Mouse (Mus musculus) gastrocnemius, postnatal 4 days (tissue): ENCODE measurements around the gene Fance. TPM values are rescaled to one million over a fixed set of nuclear protein-coding genes. Genes with fewer than 3 reads are reported as not detected.
A peak's percentile ranks its signal among the peaks of the same experiment; 100 is the strongest.
"Not testable (repeated sequence)": the region's sequence is repeated elsewhere in the genome, so short reads cannot be mapped to it uniquely, and the experiment has no call there.

Experiments
- DNase-seq, 2 experiments: peaks; one replicate each; pipeline ENCODE4 v3.0.0; 2021 to 2022; ENCODE audit warnings: low spot score in 2 of 2, mixed read lengths in 2 of 2
- total RNA-seq, 2 experiments: library from RNA; stranded (reverse); gene quantifications; 2 replicates each; pipeline ENCODE4 v1.2.3; 2021

Gene Fance
- total RNA-seq, 2 experiments from 2014 or later: 24.9 to 25.4 TPM

DNA sequence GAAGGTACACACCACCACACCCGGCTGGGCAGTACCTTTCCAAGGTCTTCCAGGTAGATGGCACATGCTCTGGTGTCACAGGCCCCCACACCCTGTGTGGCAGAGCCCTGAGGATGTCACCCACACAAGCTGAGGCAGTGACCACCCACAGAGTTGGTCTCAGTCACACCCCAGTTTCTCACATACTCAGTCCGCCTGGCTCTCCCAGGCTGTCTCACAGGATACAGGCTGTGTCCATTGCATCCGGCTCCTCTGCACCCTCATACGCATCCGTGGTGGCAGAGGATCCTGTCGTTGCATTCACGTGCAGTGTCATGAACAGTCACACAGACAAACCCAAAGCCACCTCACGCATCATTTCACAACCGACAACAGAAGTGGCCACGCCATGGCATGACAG lies 34.0 kb downstream of the Fance start:
- DNase-seq: no peak

DNA sequence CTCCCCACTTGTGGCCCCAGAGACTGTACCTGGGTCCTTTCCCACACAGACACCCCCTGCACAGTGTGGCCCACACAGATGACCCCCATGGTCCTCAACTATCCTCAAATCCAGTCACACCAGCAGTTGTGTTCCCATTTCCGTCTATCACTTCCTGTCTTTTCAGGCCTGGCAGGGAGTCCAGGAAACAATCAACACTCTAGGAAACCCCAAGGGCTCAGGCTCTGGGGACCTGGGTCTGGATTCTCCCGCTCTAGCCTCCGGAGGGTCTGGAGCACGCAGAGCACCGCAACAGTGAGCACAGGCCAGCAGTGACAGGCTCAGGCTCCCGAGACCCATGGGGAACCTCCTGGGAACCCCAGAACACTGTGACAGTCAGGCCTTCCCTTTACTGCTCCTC lies 34.9 kb downstream of the Fance start:
- no peak for DNase-seq

DNA sequence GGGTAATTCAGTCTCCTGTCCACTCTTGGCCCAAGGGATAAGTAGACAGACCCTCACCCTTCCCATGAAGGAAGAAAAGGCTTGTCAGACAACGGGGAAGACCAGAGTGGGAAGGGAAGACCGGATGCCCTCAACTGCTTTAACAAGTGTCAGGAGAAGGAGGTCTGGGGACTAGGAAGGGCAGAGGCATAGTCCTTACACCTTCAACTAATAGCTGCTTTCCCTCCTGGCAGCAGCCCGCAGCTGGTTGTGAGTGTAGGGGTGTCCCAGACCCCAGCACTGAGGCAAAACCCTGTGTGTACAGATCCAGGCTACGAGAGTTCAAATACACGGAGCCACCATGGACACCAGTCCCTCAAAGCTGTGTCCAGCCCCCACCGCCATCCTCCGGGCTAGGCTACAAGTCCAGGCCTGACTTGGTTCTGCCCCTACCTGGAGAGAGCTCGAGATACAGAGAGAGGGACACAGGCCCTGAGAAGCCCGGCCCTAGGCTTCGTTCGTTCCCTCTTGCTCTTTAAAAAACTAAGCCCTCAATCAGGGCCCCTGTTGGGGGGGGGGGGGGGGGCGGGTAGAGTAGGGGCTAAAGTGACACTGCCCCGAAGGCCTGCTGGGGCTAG lies 36.1 kb downstream of the Fance start:
- DNase-seq: no peak

DNA sequence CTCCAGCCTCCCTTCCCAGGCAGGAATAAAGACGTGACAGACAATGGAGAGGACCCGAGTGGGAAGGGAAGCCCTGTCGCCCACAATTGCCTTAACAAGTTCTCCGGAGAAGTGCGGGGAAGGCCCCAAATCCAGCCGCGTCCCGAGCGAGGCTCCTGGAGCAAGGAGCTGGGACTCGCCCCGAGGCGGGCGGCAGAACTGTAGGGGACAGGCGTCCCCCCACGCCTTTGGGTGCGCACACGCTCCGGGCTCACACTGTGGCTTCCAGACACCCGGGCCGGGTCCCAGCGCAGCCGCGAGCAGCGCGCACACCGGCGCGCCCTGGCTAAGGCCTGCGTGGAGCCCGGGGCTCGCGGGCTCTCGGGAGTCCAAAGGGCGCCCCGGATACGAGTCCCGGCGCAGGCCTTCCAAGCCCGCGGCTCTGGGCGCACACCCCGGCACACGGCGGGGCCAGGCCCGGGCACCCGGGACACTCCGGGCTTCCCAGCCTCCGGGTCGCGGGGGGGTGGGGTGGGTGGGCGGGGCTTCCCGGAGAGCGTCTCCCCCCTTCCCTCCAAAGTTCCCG lies 36.7 kb downstream of the Fance start:
- DNase-seq: peak; percentile 48 to 67

DNA sequence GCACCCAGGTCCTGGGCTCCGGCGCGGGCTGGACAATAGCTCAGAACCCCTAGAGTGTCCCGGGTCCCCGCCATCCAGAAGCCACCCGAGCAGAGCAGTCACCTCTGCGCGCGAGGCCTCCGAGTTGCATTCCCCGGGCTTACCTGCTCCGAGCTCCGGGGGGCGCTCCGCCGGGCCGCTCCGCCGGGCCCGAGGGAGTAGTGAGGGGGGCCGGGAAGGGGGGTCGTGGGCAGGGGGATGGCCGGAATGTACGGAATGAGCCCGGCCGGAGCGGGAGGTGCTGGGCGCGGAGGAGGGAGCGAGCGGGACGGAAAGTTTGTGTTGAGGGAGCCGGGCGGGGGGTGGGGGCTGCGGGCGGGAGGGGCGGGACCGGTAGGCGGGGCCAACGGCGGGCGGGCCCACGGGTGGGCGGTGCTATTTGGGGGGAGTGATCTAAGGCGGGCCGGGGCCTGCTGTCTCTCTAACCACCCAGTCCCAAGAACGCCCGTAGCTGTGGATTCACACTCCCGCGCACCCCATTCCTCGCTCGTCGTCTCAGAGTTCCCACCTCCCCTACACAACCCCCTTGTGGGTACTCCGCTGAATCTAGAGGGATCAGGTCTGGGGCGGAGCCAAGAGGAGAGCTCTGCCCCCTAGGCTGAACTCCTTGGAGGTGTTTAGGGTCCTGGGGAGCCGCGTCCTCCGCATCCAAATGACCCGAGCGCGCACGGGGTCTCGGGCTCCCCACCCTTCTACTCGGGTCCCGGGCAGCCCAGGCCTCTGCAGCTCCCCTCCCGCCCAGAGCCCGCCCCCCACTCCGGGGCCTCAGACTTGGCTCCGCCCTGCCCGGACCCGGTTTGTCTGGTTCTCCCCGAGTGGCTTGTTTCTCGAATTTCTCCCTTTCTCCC lies 37.4 kb downstream of the Fance start, which contains the start of gene Tead3:
TSS of gene Tead3 (minus strand) at position 352 of the 887 bp plus-strand sequence.
- peak; percentile 84 to 86 for DNase-seq

DNA sequence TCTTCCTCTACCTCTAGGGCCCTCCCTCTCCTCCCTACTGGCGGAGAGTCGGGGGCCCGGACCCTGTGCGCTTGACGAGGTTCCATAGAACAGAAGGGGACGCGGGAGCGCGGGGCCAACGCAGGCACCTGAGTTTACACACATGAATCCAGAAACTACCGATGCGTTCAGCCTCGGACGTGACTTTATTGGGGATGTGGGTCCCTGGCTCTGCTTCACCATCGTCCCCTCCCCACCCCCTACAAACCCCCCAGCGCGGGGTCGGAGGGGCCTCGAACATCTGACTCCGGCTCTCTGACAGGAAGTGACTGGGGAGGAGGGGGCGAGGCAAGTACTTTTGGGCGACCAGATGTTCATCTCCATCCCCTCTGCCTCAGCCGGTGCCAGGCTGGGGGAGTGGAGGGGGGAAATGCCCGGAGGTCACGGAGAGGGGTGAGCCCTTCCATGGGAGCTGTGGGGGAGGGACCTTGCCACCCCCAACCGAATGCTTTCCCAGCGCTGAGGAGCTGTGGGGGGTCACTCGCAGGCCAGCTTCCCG lies 38.1 kb downstream of the Fance start:
- DNase-seq: no peak

DNA sequence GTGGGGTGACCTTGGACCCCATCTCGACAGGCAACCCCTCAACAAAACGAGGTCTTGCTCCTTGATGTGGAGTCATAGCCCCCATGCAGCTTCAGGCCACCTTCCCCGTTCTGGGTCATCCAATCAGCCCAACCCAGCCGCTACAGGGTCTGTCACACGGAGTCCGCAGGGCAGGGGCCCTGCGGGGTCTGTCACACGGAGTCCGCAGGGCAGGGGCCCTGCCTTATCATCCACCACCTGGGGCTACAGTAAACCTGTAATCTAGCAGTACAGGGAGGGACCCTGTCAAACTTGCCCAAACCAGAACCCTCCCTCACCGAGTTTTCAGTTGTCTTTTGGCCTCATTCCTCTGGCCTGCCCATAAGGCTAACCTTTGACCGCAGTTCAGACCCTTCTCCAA lies 38.7 kb downstream of the Fance start:
- no peak for DNase-seq

DNA sequence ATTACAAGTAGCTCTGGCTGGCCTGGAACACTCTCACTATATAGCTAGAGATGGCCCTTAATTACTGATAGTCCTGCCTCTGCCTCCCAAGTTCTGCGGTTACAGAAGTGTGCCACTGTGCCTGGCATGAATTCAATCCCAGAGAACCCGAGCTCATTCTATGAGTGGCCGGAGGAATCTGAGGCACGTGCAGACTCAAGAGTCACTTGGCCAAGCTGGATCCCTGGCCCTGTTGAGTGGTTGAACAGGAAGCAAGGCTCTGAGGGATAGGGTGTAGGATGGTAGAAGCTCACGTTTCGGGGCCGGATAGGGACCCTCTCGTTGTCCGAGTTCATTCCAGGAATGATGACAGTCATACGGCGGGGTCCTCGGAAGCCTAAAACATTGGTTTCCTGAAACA lies 42.6 kb downstream of the Fance start:
- no peak for DNase-seq

DNA sequence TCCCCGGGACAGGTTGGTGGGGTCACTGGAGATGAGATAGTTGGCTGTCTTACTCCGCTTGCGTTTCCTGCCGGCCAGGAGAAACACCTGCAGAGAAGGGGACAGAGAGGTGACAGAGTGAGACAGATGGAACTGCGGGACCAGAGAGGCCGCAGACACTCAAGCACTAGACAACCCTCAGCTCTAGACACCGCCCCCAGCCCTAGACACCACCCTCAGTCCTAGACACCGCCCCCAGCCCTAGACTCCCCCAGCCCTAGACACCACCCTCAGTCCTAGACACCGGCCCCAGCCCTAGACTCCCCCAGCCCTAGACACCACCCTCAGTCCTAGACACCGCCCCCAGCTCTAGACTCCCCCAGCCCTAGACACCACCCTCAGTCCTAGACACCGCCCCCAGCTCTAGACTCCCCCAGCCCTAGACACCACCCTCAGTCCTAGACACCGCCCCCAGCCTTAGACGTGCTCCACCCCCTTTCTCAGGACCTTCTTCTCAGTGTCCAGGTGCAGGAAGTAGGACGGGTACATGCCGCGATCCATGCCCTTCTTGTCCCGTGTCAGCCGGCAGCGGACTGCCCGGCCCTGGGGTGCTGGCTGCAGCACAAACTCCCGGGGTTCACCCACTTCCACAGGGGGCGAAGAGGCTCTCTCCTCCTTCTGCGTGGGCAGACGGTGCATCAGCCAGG lies 45.4 kb downstream of the Fance start:
- DNase-seq: not testable (repeated sequence)

DNA sequence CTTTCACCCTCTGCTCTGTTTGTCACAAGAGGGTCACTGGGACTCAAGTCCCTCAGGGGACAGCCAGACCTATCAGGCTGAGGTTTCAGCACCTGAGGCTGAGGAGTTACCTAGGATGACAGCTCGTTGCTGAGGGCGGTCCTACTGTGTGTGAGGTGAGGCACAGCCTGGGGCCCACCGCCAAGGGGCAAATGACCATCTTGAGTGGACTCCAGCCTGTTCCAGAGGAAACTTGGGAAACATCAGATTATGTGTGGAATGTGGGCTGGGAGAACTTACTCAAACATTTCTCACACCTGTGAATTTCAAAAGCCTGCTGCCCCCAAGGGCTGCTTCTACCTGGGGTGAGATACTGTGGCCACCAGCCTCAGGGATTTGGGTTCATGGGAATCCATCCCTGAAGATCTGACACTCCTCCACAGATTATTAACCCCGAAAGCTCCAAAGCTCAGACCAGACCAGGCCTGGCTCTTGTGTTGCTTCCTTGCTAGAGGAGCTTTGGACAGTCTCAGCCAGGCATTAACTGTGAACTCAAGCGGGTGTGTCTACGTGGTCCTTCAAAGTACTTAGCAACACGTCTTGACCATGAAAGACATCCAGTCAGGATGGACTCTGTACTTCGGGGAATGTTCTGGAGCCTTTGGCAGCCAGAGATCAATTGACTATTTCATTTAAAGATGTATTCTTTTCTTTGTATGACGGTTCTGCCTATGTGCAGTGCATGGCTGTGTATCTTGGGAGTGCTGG lies 47.4 kb downstream of the Fance start:
- no peak for DNase-seq

DNA sequence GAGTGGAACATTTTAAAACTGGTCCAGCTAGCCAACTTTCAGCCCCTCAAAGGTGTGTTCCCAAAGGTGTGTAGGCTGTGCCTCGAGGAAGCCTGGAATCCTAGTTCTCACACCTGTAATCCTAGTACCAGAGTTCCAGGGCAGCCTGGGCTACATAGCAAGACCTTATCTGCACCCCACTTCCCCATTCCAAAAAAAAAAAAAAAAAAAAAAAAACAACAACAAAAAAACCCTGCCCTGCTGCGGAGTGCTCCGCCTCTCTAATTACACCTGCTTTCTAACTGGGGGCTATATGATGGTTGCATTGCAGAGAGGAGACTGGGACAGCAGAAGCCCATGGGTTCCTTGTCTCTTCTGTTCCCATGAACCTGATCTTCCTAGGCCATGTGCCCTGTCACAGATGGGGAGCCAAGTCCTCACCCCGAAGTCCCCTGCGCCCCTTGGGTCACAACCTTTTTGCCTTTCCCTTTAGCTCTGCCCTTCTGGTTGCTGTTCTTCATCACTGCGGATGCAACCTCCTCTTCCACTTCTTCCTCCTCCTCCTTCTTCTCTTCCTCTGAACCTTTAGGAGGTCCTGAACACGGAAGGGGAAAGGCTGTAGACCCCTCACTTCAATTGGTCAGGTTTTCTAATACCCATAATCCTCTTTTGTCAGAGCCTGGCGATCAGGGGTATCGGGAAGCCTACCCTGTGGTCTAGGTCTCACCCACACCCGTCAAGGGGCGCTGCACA lies 48.8 kb downstream of the Fance start:
- DNase-seq: no peak

DNA sequence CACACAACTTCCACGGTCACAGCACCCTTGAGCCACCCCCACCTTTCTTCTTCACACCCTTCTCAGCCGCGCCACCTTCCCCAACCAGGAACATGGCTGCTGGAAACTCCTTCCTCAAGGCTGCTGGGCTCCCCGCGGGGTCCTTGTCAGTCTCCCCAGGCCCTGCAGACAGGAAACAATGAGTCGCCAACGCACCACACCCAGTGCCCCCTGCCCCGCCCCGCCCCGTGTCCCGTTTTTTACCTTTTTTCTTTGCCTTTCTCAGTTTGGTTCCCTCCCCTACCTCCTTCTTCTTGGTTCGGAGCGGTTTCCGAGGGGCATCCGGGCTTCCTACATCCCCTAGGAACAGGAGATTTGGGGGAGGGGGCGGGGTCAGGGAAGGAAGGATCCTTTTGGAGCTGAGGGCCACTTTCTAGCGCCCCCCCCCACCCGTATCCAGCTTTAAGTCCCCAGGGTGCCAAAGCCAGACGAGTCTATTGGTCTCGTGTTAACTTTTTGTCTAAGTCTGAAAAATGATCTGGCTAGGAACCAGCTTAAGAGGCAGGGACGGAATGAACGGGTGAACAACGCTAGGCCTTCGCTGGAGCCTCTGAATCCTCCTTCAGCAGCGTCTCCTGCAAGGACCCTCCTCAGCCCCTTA lies 49.5 kb downstream of the Fance start:
- DNase-seq: no peak

DNA sequence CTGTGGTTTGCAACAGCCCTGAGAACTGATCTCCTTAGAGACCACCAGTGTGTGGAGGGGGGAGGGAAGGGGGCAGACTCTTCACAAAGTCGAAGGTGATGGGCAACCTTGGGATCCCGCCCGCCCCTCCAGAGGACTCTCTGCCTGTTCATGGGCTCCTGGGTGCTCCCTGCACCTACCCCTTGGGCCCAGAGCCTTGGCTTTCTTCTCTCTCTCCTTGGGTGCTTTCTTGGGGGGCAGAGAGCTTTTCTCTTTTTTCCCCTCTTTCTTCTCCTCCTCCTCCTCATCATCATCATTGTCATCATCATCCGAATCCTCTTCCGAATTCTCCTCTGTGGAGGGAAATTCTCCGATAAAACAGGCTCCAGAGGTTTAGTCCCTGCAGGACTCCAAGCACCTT lies 50.2 kb downstream of the Fance start:
- DNase-seq: no peak

DNA sequence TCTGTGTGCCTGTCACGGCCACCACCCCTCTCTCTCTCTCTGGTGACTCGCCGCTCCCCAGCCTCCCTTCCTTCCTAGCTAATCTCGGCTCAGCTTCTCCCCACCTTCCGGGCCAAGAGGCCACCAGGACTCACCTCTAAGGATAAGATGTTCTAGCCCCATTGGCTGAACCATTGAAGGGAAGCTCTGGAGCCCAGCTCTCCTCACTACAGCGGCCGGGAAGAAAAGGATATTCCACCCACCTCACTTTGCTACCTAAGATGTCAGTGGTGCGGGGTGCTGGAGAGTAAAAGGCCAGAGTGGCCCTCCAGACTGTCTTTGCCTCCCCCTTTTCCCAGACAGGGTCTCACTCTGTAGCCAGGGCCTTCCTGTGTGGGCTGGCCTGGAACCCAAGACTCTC lies 51.8 kb downstream of the Fance start, which contains the start of gene Tulp1:
TSS of gene Tulp1 (minus strand) at position 101 of the 400 bp plus-strand sequence.
- DNase-seq: no peak

DNA sequence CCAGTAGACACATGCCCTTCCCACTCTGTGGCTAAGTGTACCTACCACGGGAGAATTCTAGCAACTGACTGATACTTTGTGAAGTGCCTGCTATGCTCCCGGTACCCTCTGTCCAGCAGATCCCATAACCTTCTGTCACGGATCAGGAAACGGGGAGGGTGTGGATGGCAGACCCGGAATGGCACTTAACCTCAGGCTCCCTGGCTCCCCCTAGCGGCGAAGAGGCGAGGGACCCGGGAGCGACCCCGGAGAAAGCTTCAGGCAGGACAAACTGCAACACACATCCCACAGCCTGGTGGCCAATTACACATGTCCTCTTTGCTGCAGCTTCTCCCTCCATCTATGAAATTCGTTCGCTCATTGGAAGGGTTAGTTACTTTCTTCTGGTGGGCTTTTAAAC lies 55.1 kb downstream of the Fance start:
- DNase-seq: peak; percentile 65 to 82

DNA sequence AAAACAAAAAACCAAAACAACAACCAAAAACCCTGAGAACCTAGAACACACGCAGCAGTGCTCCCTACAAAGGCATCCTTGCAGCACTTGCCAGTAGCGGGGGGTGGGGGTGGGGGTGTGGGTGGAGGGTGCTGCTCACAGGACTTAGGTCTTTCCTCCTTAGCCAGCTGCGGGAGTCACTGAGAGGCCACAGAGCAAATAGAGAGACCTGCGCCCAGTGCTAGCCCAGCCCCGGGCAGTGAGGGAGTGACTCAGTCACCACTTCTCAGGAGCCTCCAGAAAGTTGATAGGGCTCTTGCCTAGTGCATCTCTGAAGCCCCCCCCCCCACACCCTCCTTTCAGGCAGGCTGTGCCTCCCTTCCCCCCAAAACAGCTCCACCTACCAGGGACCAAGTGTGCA lies 55.7 kb downstream of the Fance start:
- no peak for DNase-seq

DNA sequence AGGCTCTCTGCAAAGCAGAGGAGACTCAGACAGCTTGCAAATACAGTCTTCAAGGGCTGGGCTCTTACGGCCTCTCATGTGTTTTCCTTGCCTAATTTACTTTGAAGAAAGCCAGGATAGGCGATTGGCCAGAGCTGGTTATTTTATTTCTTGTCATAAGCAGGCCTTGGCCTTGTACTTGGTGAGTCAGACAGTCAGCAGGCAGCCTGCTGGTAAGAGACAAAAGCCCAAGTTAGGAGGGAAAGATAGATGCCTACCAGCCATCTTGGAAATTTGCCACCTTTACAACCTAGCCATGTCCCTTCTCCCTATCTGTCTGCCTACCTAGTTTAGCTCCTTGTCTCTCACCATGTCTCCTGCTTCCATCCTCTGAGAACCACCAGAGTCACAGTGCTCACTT lies 58.0 kb downstream of the Fance start:
- no peak for DNase-seq

DNA sequence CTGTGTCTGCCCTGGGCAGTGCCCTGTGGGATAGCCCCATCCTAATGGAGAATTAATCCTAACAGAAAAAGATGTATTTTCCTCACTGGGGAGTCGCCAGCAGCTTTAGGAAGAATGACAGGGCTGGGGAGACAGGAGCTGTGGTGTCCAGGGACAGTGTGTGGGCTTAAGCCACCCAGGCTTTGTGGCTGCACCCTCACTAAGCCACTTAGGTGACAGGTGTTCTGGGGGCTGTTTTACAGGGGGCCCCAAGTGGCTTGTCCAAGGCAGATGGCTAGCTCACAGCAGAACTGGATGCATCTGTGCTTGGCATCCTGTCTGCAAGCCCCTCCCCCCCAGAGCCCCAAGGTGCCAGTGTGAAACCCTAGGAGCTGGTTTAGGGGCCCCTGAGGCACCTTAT lies 58.6 kb downstream of the Fance start:
- DNase-seq: no peak

DNA sequence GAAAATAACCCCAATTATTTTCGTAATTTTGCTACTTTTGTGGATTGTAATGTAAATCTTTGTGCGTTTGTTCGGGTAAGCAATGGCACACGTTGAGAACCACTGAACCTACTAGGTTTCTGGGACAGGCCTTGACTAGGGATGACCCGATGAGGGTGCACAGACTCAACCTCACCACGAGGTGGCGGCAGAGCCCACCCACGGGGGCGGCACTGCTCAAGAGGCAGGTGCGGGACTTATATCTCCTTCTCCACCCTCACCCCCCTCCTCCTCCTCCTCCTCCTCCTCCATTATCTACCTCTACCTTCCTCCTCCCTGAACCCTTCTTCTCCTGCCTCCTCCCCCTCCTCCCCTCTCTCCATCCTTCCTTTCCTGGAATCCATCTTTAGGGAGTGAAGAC lies 60.5 kb downstream of the Fance start:
- DNase-seq: peak in 1 of 2 experiments; percentile 47
